Mouse (Mus musculus) frontal cortex, postnatal 25 days (tissue): ENCODE data around the gene Amy2a3.
"Not testable (repeated sequence)": the region's sequence is repeated elsewhere in the genome, so short reads cannot be mapped to it uniquely, and the experiment has no call there.

Source experiments
- DNase-seq, 2 experiments: peaks; one replicate each; pipeline ENCODE4 v3.0.0; 2022; ENCODE audit warnings: low spot score in 2 of 2

Gene Amy2a3

DNA sequence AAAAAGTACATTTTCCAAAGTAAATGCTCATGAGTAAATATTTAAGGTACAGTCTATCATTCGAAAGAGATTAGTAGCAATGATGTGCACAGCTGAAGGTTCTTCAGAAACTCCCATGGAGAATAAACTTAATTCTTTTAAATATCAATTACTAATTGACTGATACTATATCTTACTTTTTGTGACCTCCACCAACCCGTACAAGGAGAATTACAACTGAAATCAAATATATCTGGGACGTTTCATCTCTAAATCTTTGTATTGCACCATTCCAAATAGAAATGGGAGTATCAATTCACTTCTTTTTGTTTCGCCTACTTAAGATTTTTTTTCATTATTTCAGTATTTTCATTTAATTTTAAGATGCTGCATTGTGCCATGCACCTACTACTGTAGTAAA, at the start of gene Amy2a3:
Amy2a3 (minus strand) TSS at position 101 of the 400 bp plus-strand sequence.
- not testable (repeated sequence) for DNase-seq

DNA sequence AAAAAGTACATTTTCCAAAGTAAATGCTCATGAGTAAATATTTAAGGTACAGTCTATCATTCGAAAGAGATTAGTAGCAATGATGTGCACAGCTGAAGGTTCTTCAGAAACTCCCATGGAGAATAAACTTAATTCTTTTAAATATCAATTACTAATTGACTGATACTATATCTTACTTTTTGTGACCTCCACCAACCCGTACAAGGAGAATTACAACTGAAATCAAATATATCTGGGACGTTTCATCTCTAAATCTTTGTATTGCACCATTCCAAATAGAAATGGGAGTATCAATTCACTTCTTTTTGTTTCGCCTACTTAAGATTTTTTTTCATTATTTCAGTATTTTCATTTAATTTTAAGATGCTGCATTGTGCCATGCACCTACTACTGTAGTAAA, 32.7 kb upstream of the Amy2a3 start, which contains the start of gene Amy2a2:
Amy2a2 (minus strand) TSS at position 101 of the 400 bp plus-strand sequence.
- not testable (repeated sequence) for DNase-seq

DNA sequence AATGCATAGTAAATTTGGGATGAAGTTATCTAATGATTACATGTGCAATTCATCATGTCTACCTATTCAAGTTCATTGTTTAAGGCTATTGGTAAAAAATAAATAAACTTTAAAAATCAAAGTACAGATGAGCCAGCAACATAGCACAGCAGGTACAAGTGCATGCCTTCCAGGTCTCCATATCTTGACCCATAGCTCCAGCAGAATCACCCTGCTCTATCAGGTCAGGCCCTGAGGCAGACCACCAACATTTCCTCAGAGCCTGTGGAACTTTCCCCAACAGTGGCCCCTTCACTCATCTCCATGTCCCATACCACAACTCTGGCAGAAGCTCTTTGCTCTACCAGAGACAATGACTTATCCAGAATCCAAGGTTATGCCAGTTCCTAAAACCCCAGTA, 21.6 kb upstream of the Amy2a3 start:
- not testable (repeated sequence) for DNase-seq

DNA sequence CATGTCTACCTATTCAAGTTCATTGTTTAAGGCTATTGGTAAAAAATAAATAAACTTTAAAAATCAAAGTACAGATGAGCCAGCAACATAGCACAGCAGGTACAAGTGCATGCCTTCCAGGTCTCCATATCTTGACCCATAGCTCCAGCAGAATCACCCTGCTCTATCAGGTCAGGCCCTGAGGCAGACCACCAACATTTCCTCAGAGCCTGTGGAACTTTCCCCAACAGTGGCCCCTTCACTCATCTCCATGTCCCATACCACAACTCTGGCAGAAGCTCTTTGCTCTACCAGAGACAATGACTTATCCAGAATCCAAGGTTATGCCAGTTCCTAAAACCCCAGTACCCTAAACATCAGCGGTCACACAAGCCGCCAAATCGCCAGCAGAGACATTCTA, 10.9 kb downstream of the Amy2a3 start:
- DNase-seq = not testable (repeated sequence)

DNA sequence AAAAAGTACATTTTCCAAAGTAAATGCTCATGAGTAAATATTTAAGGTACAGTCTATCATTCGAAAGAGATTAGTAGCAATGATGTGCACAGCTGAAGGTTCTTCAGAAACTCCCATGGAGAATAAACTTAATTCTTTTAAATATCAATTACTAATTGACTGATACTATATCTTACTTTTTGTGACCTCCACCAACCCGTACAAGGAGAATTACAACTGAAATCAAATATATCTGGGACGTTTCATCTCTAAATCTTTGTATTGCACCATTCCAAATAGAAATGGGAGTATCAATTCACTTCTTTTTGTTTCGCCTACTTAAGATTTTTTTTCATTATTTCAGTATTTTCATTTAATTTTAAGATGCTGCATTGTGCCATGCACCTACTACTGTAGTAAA, 32.5 kb downstream of the Amy2a3 start, which contains the start of gene Amy2a4:
Amy2a4 (minus strand) TSS at position 101 of the 400 bp plus-strand sequence.
- DNase-seq = not testable (repeated sequence)

DNA sequence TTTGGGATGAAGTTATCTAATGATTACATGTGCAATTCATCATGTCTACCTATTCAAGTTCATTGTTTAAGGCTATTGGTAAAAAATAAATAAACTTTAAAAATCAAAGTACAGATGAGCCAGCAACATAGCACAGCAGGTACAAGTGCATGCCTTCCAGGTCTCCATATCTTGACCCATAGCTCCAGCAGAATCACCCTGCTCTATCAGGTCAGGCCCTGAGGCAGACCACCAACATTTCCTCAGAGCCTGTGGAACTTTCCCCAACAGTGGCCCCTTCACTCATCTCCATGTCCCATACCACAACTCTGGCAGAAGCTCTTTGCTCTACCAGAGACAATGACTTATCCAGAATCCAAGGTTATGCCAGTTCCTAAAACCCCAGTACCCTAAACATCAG, 43.6 kb downstream of the Amy2a3 start:
- not testable (repeated sequence) for DNase-seq

DNA sequence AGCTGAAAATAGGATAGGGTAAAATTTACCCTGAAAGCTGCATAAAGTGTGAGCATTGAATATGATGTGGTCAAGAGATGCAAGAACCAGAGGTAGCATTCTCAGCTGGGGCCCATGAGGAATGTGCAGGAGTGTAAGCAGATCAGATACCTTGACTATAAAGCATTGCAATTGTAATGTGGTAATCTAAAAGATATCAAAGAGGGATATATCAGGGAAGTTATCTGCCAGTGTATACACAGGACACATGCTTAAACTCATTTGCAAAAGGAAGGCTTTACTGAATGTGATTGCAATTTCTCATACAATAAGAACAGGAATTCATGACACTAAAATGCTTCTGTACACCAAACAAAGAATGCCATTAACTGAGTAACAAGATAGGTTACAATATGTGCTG, 44.3 kb downstream of the Amy2a3 start:
- not testable (repeated sequence) for DNase-seq
